Mouse (Mus musculus) left cerebral cortex, postnatal 10 days (tissue): ENCODE data around the gene Thap3. TPM values are rescaled to one million over a fixed set of nuclear protein-coding genes. Genes with fewer than 3 reads are reported as not detected.
A peak's percentile ranks its signal among the peaks of the same experiment; 100 is the strongest.

Experiments
- DNase-seq, 2 experiments: peaks; one replicate each; pipeline ENCODE4 v3.0.0; 2021 to 2022; ENCODE audit warnings: low spot score in 2 of 2, mixed read lengths in 1 of 2; ENCODE audit errors: extremely low spot score in 1 of 2
- intact Hi-C: fragments of 180-260 bp; cut with DNase I; formaldehyde crosslinking; loops from one replicate; pipeline ENCODE4 v1.15.1; 2025
- total RNA-seq, 2 experiments: library from RNA; stranded (reverse); gene quantifications; 2 replicates each; pipeline ENCODE4 v1.2.3; 2021

Gene Thap3
- total RNA-seq, 2 experiments from 2014 or later = 18.8 to 21.2 TPM

- intact Hi-C loops = no loop called here
Measured at GRCm38 (mm10) chr4:152010091-152010706, 21.4 kb upstream of the Thap3 start.

GRCm38 (mm10) chr4:152009076-152010051 lies 20.6 kb upstream of the Thap3 start:
- peak in 1 of 2 experiments; percentile 87 for DNase-seq
- intact Hi-C loops = no loop called here

More at GRCm38 (mm10) chr4:152010091-152010706, 21.4 kb upstream of the Thap3 start:
- DNase-seq = no peak

GRCm38 (mm10) chr4:152008622-152009075 lies 19.9 kb upstream of the Thap3 start, which contains the start of gene Klhl21:
Klhl21 (plus strand) TSS chr4:152008803.
- peak; percentile 87 to 97 for DNase-seq
- intact Hi-C loops = no loop called here

GRCm38 (mm10) chr4:152008148-152008500 lies 19.3 kb upstream of the Thap3 start:
- no peak for DNase-seq
- intact Hi-C loops = no loop called here

GRCm38 (mm10) chr4:152007481-152008147 lies 18.8 kb upstream of the Thap3 start:
- DNase-seq = no peak
- intact Hi-C loops = no loop called here

GRCm38 (mm10) chr4:152006812-152007211 lies 18.0 kb upstream of the Thap3 start:
- intact Hi-C loops = no loop called here
- no peak for DNase-seq

- intact Hi-C loops = no loop called here
- DNase-seq = no peak
Measured at GRCm38 (mm10) chr4:152006137-152006536, 17.3 kb upstream of the Thap3 start.

- DNase-seq = no peak
- intact Hi-C loops = no loop called here
Measured at GRCm38 (mm10) chr4:152002063-152002462, 13.3 kb upstream of the Thap3 start.

- intact Hi-C loops = no loop called here
- no peak for DNase-seq
Measured at GRCm38 (mm10) chr4:152001335-152001734, 12.5 kb upstream of the Thap3 start.

- intact Hi-C loops = no loop called here
- no peak for DNase-seq
Measured at GRCm38 (mm10) chr4:152000906-152001305, 12.1 kb upstream of the Thap3 start.

- intact Hi-C loops = no loop called here
- DNase-seq = no peak
Measured at GRCm38 (mm10) chr4:151999481-151999880, 10.7 kb upstream of the Thap3 start.

GRCm38 (mm10) chr4:151997701-151998100 lies 8.9 kb upstream of the Thap3 start:
- DNase-seq = no peak
- intact Hi-C loops = no loop called here

GRCm38 (mm10) chr4:151996951-151997222 lies 8.1 kb upstream of the Thap3 start:
- intact Hi-C loops = no loop called here
- no peak for DNase-seq

- DNase-seq = peak; percentile 99
- intact Hi-C loops = no loop called here
Measured at GRCm38 (mm10) chr4:151996173-151996950, 7.6 kb upstream of the Thap3 start, which contains the start of gene Phf13. Phf13 (minus strand) TSS chr4:151996258.

- DNase-seq = peak in 1 of 2 experiments; percentile 78
- intact Hi-C loops = no loop called here
Measured at GRCm38 (mm10) chr4:151995371-151996172, 6.8 kb upstream of the Thap3 start.

- peak in 1 of 2 experiments; percentile 70 for DNase-seq
- intact Hi-C loops = no loop called here
Measured at GRCm38 (mm10) chr4:151994228-151995171, 5.7 kb upstream of the Thap3 start.

- intact Hi-C loops = no loop called here
- no peak for DNase-seq
Measured at GRCm38 (mm10) chr4:151993035-151993434, 4.2 kb upstream of the Thap3 start.
